Mouse (Mus musculus) MEL (cell line): ENCODE results near the gene Sirt4. TPM values are rescaled to one million over a fixed set of nuclear protein-coding genes. Genes with fewer than 3 reads are reported as not detected.

Experiments
- DNase-seq: peaks from one replicate; pipeline ENCODE4 v3.0.0; 2011; ENCODE audit warnings: low read depth, low spot score
- H3K27ac ChIP-seq: 2 replicates; pipeline ENCODE4 v1.5.1; 2012; ENCODE audit warnings: low read depth, mild to moderate bottlenecking, control low read depth, low read length, moderate library complexity; ENCODE audit not compliant: control insufficient read depth
- H3K27me3 ChIP-seq, 2 experiments: fragments of 150-350 bp in 1 of 2; sonication (generic) in 1 of 2; 2 replicates each; pipeline ENCODE4 v1.6.1; 2012; ENCODE audit warnings: low read length in 2 of 2, mild to moderate bottlenecking in 2 of 2, improper control_type of control experiment in 1 of 2, moderate library complexity in 1 of 2; ENCODE audit not compliant: insufficient read depth in 2 of 2, control insufficient read depth in 1 of 2
- H3K36me3 ChIP-seq, 2 experiments: 2 replicates each; pipeline ENCODE4 v1.6.1; 2012 to 2014; ENCODE audit warnings: low read length in 2 of 2, improper control_type of control experiment in 1 of 2, inconsistent platforms in 1 of 2, mild to moderate bottlenecking in 1 of 2; ENCODE audit not compliant: insufficient read depth in 2 of 2, control insufficient read depth in 1 of 2
- H3K4me1 ChIP-seq, 2 experiments: fragments of 150-350 bp in 1 of 2; sonication (generic) in 1 of 2; 2 replicates each; pipeline ENCODE4 v1.6.1; 2012; ENCODE audit warnings: low read length in 2 of 2, improper control_type of control experiment in 1 of 2, mild to moderate bottlenecking in 1 of 2; ENCODE audit not compliant: insufficient read depth in 2 of 2, control insufficient read depth in 1 of 2
- H3K4me3 ChIP-seq, 2 experiments: fragments of 150-350 bp in 1 of 2; sonication (generic) in 1 of 2; 2 replicates each; pipeline ENCODE4 v1.5.1; 2012; ENCODE audit warnings: low read depth in 2 of 2, low read length in 2 of 2, mild to moderate bottlenecking in 2 of 2, moderate library complexity in 2 of 2, control low read depth in 1 of 2, improper control_type of control experiment in 1 of 2; ENCODE audit not compliant: control insufficient read depth in 1 of 2, insufficient read depth in 1 of 2
- H3K79me2 ChIP-seq: 2 replicates; pipeline ENCODE4 v1.6.1; 2012; ENCODE audit warnings: mild to moderate bottlenecking, low read length, moderate library complexity; ENCODE audit not compliant: control insufficient read depth, poor library complexity, insufficient read depth
- H3K9ac ChIP-seq: 2 replicates; pipeline ENCODE4 v1.6.1; 2012; ENCODE audit warnings: low read depth, mild to moderate bottlenecking, control low read depth, low read length, moderate library complexity; ENCODE audit not compliant: control insufficient read depth, poor library complexity, severe bottlenecking
- H3K9me3 ChIP-seq: fragments of 150-350 bp; sonication (generic); replicated peaks from 2 replicates; pipeline ENCODE4 v1.6.1; 2012; ENCODE audit warnings: mild to moderate bottlenecking, low read length, improper control_type of control experiment, moderate library complexity; ENCODE audit not compliant: insufficient read depth
- CHD1 ChIP-seq: IDR thresholded peaks from 2 replicates; pipeline ENCODE4 v1.6.1; 2012; ENCODE audit warnings: low read depth, mild to moderate bottlenecking, inconsistent platforms, low read length, improper control_type of control experiment
- ELF1 ChIP-seq: IDR thresholded peaks from 2 replicates; pipeline ENCODE4 v1.6.1; 2014; ENCODE audit warnings: low read depth, mild to moderate bottlenecking, inconsistent platforms, low read length, improper control_type of control experiment, moderate library complexity
- EP300 ChIP-seq, 2 experiments: IDR thresholded peaks; 2 replicates each; pipeline ENCODE4 v1.6.1; 2011; ENCODE audit warnings: improper control_type of control experiment in 2 of 2, low read length in 2 of 2, low read depth in 1 of 2, mild to moderate bottlenecking in 1 of 2
- ETS1 ChIP-seq: IDR thresholded peaks from 2 replicates; pipeline ENCODE4 v1.6.1; 2012; ENCODE audit warnings: low read depth, mild to moderate bottlenecking, inconsistent platforms, low read length, improper control_type of control experiment, moderate library complexity
- GABPA ChIP-seq: IDR thresholded peaks from 2 replicates; pipeline ENCODE4 v1.6.1; 2012; ENCODE audit warnings: low read depth, mild to moderate bottlenecking, inconsistent platforms, low read length, improper control_type of control experiment, moderate library complexity
- GATA1 ChIP-seq: IDR thresholded peaks from 2 replicates; pipeline ENCODE4 v1.6.1; 2011; ENCODE audit warnings: low read depth, low read length, improper control_type of control experiment
- HCFC1 ChIP-seq: IDR thresholded peaks from 2 replicates; pipeline ENCODE4 v1.6.1; 2012; ENCODE audit warnings: low read depth, mild to moderate bottlenecking, inconsistent platforms, low read length, improper control_type of control experiment, moderate library complexity
- JUND ChIP-seq: IDR thresholded peaks from 2 replicates; pipeline ENCODE4 v1.6.1; 2011; ENCODE audit warnings: low read depth, mild to moderate bottlenecking, improper control_type of control experiment, low read length
- MAFK ChIP-seq: IDR thresholded peaks from 2 replicates; pipeline ENCODE4 v1.6.1; 2011; ENCODE audit warnings: low read depth, mild to moderate bottlenecking, low read length, improper control_type of control experiment, borderline replicate concordance
- MYB ChIP-seq: IDR thresholded peaks from 2 replicates; pipeline ENCODE4 v1.6.1; 2011; ENCODE audit warnings: mild to moderate bottlenecking, low read depth, low read length, improper control_type of control experiment
- MYC ChIP-seq: IDR thresholded peaks from 2 replicates; pipeline ENCODE4 v1.6.1; 2011; ENCODE audit warnings: low read depth, mild to moderate bottlenecking, low read length, improper control_type of control experiment, moderate library complexity
- NELFE ChIP-seq: IDR thresholded peaks from 2 replicates; pipeline ENCODE4 v1.6.1; 2011; ENCODE audit warnings: low read depth, low read length, improper control_type of control experiment
- POLR2A ChIP-seq, 2 experiments: IDR thresholded peaks; 2 replicates each; pipeline ENCODE4 v1.6.1; 2011 to 2012; ENCODE audit warnings: low read length in 2 of 2, mild to moderate bottlenecking in 2 of 2, control low read depth in 1 of 2, improper control_type of control experiment in 1 of 2, low read depth in 1 of 2, moderate library complexity in 1 of 2; ENCODE audit not compliant: control insufficient read depth in 1 of 2, insufficient read depth in 1 of 2, poor library complexity in 1 of 2
- POLR2AphosphoS2 ChIP-seq: IDR thresholded peaks from 2 replicates; pipeline ENCODE4 v1.6.1; 2011; ENCODE audit warnings: low read length, improper control_type of control experiment
- POLR2AphosphoS5 ChIP-seq: IDR thresholded peaks from 2 replicates; pipeline ENCODE4 v1.6.1; 2012; ENCODE audit warnings: low read depth, borderline replicate concordance, mild to moderate bottlenecking, inconsistent platforms, low read length, moderate library complexity, mixed read lengths
- RAD21 ChIP-seq: IDR thresholded peaks from 2 replicates; pipeline ENCODE4 v1.6.1; 2011; ENCODE audit warnings: mild to moderate bottlenecking, low read depth, low read length, improper control_type of control experiment
- TAL1 ChIP-seq: IDR thresholded peaks from 2 replicates; pipeline ENCODE4 v1.6.1; 2012; ENCODE audit warnings: mild to moderate bottlenecking, inconsistent platforms, low read length, moderate library complexity, mixed read lengths
- TCF12 ChIP-seq: IDR thresholded peaks from 2 replicates; pipeline ENCODE4 v1.6.1; 2014; ENCODE audit warnings: low read depth, mild to moderate bottlenecking, inconsistent platforms, low read length, improper control_type of control experiment, moderate library complexity
- USF1 ChIP-seq: IDR thresholded peaks from 2 replicates; pipeline ENCODE4 v1.6.1; 2014; ENCODE audit warnings: low read depth, mild to moderate bottlenecking, inconsistent platforms, low read length, improper control_type of control experiment, moderate library complexity
- USF2 ChIP-seq, 2 experiments: IDR thresholded peaks; 2 replicates each; pipeline ENCODE4 v1.6.1; 2011 to 2012; ENCODE audit warnings: improper control_type of control experiment in 2 of 2, low read length in 2 of 2, borderline replicate concordance in 1 of 2, inconsistent platforms in 1 of 2, low read depth in 1 of 2, mild to moderate bottlenecking in 1 of 2; ENCODE audit not compliant: insufficient read depth in 1 of 2
- ZC3H11A ChIP-seq: IDR thresholded peaks from 2 replicates; pipeline ENCODE4 v1.6.1; 2012; ENCODE audit warnings: low read depth, mild to moderate bottlenecking, inconsistent platforms, low read length, improper control_type of control experiment
- ZMIZ1 ChIP-seq: IDR thresholded peaks from 2 replicates; pipeline ENCODE4 v1.6.1; 2012; ENCODE audit warnings: low read depth, mild to moderate bottlenecking, inconsistent platforms, low read length, improper control_type of control experiment, moderate library complexity
- ZNF384 ChIP-seq: IDR thresholded peaks from 2 replicates; pipeline ENCODE4 v1.6.1; 2012; ENCODE audit warnings: low read depth, mild to moderate bottlenecking, inconsistent platforms, low read length, improper control_type of control experiment
- polyA plus RNA-seq, 2 experiments: library from polyadenylated mRNA; stranded (reverse) in 1 of 2; unstranded in 1 of 2; fragments of >175 nt in 1 of 2; fragments of >200 nt in 1 of 2; gene quantifications; 2 replicates each; pipeline versions ENCODE4 v1.2.1 to v1.2.4; 2012; ENCODE audit warnings: low replicate concordance in 2 of 2, low read depth in 1 of 2; ENCODE audit not compliant: insufficient read length in 2 of 2, insufficient read depth in 1 of 2, missing spikeins in 1 of 2
- total RNA-seq: library from RNA; depleted of rRNA; stranded (reverse); fragments of 300-350 nt; gene quantifications from 2 replicates; pipeline ENCODE4 v1.2.3, GENCODE M21; 2012

The Sirt4 gene
- total and polyA plus RNA-seq, 3 experiments: 9.2 to 10.3 TPM; not detected in 1

DNA sequence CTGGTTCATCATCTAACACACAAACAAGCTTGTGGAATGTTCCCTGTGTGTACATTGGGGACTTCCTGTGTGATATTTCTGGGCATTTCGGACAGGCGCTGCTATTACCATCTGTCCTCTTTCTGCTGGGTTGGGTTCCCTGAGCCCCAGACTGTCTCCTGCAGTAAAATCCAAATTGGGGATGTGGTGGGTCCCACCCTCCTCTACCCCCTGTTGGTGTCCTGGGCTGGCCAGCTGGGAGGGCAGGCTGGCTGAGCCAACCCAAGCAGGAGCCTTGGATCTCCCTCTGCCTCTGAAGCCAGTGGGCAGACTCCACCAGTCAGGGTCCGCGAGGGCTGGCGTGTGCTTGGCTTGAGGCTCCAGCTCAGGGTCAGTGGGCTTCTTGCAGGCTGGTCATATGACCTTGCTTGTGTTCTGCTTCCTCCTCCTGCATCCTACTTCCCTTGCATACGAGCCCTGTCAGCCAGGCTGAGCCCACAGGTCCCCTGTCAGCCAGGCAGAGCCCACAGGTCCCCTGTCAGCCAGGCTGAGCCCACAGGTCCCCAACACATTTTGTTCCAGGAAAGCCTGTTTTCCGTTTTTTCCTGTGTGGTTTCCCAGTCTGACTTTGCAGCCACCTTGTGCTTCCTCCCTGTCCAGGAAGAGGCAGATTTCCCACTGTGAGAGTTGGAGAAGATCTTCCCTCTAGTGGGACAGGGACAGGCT, 45.4 kb upstream of the Sirt4 start:
- no peak for DNase-seq
- Histone ChIP-seq H3K27ac (no peak overlapping the region), H3K4me1 (peaks cover 0 to 20% of the 10 kb centered on the region in 2 experiments; a peak in 2 of 4 replicates), H3K4me3 (no peak overlapping the region), H3K79me2 (no peaks in the 10 kb centered on the region), H3K9me3 (no peaks in the 10 kb centered on the region), H3K36me3 (peaks cover 0 to 5% of the 10 kb centered on the region in 2 experiments; a peak in 2 of 4 replicates), H3K27me3 (no peaks in the 10 kb centered on the region), H3K9ac (no peak overlapping the region)
- TF ChIP-seq USF2 (IDR thresholded peaks at IDR 0.05; ENCODE audit: borderline replicate concordance in 1 of 2, insufficient read depth in 1 of 2, low read depth in 1 of 2, low read length in 2 of 2): no peak
- no peak for TF ChIP-seq POLR2A (IDR thresholded peaks at IDR 0.05; ENCODE audit: control insufficient read depth in 1 of 2, insufficient read depth in 1 of 2, low read depth in 1 of 2, low read length in 2 of 2, poor library complexity in 1 of 2)
- no peak for TF ChIP-seq GABPA
- TF ChIP-seq MAFK: no peak
- TF ChIP-seq MYB: no peak
- no peak for TF ChIP-seq POLR2AphosphoS5
- TF ChIP-seq ZMIZ1: no peak
- no peak for TF ChIP-seq ZNF384
- no peak for TF ChIP-seq EP300 (IDR thresholded peaks at IDR 0.05; ENCODE audit: low read depth in 1 of 2, low read length in 2 of 2)
- TF ChIP-seq TCF12: no peak
- no peak for TF ChIP-seq GATA1

DNA sequence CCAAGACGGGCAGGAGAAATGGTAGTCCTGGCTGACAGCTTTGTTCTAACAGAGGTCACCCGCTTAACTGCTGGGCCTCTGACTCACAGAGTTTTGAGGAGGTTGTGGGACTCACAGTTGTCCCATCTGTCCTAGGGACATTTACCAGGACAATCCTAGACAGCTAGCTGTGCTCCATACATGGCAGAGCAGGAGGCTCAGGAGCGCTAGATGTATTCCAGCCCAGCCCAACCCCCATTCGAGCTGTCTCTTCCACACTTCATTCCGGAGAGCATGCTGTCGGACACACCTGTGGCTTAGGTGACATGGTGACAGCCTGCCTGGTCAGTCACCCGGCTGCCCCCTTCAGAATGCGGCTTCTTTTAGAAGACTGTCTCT, 44.8 kb upstream of the Sirt4 start:
- peaks cover 0 to 16% of the 10 kb centered on the region in 2 experiments; a peak in 2 of 4 replicates for H3K4me1 ChIP-seq
- no peak overlapping the region for H3K27ac ChIP-seq
- no peaks in the 10 kb centered on the region for H3K9me3 ChIP-seq
- H3K4me3 ChIP-seq: no peak overlapping the region
- H3K36me3 ChIP-seq: peaks cover 0 to 3% of the 10 kb centered on the region in 2 experiments; a peak in 1 of 4 replicates
- no peak overlapping the region for H3K9ac ChIP-seq
- TF ChIP-seq USF1 (no peak), JUND (no peak), ELF1 (no peak), TCF12 (no peak), MYC (no peak), POLR2A (IDR thresholded peaks at IDR 0.05; ENCODE audit: control insufficient read depth in 1 of 2, insufficient read depth in 1 of 2, low read depth in 1 of 2, low read length in 2 of 2, poor library complexity in 1 of 2) (no peak), ETS1 (no peak), POLR2AphosphoS2 (no peak), TAL1 (no peak), GABPA (no peak), ZC3H11A (no peak), HCFC1 (no peak), USF2 (IDR thresholded peaks at IDR 0.05; ENCODE audit: borderline replicate concordance in 1 of 2, insufficient read depth in 1 of 2, low read depth in 1 of 2, low read length in 2 of 2) (no peak), NELFE (no peak), RAD21 (no peak), CHD1 (no peak)
- H3K79me2 ChIP-seq: no peaks in the 10 kb centered on the region
- no peaks in the 10 kb centered on the region for H3K27me3 ChIP-seq
- DNase-seq: no peak
